Mouse (Mus musculus) heart, postnatal 14 days (tissue): ENCODE results near the gene Havcr1. TPM values are rescaled to one million over a fixed set of nuclear protein-coding genes. Genes with fewer than 3 reads are reported as not detected.
"Not testable (repeated sequence)": the region's sequence is repeated elsewhere in the genome, so short reads cannot be mapped to it uniquely, and the experiment has no call there.

Source experiments
- DNase-seq, 2 experiments: peaks; one replicate each; pipeline ENCODE4 v3.0.0; 2021 to 2022
- intact Hi-C: fragments of 180-260 bp; cut with DNase I; formaldehyde crosslinking; loops from one replicate; pipeline ENCODE4 v1.15.1; 2025
- long read RNA-seq, 2 experiments: library from polyadenylated mRNA; stranded (forward); transcript quantifications; one replicate each; pipeline ENCODE4 v2.0.0; 2021
- total RNA-seq, 2 experiments: library from RNA; stranded (reverse); gene quantifications; 2 replicates each; pipeline ENCODE4 v1.2.3; 2021

Havcr1 gene
- total RNA-seq = not detected
- long read RNA-seq, experiment 1 = 0 reads
- long read RNA-seq, experiment 2 = 0 reads

DNA sequence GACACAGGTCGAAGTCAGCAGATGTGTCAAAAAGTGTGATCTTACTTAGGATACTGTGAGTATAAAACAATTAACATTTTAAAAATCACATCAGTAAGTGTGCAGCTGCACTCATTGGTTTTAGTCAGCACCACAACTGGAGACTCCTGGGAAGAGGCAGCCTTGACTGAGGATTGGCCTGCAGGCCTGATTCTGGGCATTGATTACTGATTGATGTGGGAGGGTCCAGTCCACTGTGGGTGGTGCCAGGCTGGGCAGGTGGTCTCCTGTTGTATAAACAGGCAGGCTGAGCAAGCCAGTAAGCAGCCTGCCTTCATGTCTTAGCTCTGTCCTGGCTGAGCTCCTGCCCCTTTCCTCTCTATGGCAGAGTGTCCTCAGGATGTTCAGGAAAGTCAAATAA, at the start of gene Havcr1:
Gene Havcr1, plus strand, starts transcription at position 5 of the 400 bp plus-strand sequence.
- intact Hi-C loops, DNase-seq: not testable (repeated sequence)

DNA sequence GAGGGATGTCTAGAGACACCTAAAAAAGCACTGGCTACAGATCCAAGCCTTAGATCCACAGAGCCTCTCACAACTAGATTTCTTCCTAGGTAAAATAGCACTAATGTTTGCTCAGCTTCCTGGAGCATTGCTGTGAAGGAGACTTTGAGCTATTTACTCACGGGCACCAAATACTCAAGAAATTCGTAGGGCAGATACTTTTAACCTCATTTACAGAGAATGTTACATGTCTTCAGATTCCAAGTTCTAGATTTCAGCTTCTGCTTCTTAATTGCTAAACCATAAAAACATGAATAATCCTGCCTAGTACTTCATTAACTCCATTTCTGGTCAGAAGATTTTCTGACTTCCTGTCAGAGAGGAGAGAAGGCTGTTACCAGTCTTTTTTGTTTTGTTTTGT, 44.7 kb upstream of the Havcr1 start:
- intact Hi-C loops = no loop called here
- DNase-seq = no peak

DNA sequence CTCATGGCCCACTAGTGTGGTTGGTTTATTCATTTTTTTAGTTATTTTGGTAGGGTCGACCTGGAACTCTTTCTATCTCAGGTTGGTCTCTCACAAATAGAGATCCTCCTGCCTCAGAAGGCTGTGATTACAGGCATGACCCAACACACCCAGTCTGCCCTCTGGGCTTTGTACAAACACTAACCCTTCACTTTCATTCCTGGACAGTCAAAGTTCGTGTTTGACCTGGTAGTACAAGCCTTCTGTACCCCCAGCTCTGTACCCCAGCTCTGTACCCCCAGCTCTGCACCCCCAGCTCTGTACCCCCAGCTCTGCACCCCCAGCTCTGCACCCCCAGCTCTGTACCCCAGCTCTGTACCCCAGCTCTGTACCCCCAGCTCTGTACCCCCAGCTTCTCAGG, 39.0 kb upstream of the Havcr1 start:
- DNase-seq, intact Hi-C loops: not testable (repeated sequence)

DNA sequence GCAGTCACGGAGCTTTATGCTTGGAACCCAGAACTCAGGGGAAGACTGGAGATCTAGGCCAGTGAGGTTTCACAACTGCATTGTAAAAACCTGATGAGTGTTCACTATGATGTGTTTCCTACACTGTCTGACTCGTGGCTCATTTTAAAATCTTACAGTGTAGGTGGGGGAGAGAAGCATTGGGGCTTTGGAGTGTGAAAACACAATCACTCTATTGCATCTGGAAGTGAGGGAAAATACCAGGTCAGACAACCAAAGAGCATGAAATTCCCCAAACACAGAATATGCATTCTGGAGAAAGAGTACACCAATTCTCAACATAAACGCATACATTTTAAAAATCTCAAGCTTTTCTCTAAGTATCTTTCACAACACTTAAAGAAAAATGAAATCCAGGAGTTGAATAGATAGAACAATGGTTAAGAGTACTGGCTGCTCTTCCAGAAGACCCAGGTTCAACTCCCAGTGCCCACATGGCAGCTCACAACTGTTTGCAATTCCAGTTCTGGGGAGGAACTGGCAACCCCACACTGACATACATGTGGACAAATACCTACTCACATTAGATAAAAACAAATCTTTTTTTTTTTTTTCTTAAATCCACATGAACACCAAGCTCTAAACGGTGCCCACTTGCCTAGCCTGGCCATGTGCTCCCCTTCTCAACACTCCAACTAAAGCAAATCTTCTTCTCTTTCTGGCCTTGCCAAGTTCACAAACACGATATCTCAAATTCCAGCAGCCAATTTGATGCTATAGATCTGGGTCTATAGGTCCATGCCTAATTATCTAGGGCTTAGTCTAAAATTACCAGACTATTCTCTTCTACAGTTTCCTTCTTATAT, 37.2 kb upstream of the Havcr1 start:
- intact Hi-C loops = no loop called here
- no peak for DNase-seq

DNA sequence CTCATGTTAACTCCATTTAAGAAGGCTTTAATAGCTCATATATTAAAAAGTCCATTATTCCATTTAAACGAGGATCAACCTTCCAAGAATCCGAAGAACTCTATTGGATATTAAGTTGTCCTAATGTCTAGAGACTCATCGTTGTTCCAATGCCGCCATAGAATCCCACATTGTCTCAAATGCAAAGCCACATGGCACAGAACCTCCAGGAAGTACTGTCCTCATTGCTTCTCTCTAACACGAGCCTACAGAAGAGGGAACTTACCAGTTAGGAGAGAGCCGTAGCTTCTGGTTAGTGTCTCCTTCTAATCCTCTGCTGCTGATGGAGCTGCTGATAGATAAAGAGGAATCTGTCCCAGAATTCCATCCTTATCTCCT, 36.6 kb upstream of the Havcr1 start:
- DNase-seq = no peak
- intact Hi-C loops = no loop called here

DNA sequence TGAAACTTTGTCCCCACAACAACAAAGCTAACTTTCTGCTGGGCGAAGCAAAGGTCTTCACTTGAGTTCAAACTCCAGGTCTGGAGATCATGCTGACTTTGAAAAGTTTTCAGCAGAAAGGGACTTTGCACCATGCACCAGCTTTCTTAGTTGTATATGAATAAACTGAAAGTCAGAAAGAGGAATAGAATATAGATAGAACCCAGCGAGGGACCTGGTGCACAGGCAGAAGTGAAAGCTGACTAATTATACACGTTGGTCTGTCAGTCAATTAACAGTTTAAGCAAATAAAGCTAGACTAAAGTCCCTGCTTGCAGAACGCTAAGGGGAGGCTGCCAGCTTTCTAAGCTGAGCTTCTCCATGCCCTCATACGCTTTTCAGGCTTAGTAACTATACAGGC, 36.0 kb upstream of the Havcr1 start:
- no peak for DNase-seq
- intact Hi-C loops = no loop called here

DNA sequence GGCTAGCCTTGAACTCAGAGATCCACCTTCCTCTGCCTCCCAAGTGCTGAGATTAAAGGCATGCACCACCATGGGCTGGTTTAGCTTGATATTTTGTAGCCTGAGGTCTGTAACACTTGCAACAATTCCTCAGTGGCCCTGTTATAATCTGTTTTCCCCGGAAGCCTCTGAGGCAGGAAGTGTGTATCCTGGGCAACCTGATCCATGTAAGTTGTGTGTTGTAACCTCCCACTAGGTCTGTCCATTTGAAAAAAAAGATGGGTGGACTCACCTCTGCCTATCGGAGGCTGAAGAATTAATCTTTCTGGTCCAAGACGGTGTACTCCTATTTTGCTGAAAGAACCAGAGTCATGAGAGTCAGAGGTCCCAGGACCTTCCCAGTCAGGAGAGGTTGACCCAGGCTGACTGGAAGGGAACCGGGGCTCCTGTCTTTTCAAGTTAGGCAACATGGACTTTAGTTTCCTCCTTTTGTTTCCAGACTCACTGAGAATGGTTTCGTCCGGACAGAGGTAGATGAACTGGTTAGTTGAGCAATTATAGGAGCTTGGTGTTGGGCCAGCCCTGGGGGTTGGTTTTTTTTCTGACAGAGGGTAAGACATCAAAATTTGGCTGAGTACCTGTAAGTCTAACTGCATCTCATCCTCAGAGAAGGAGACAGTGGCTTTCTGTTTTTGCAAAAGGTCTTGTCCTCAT, 28.1 kb upstream of the Havcr1 start, which contains the start of gene Timd2:
Gene Timd2, minus strand, starts transcription at position 398 of the 693 bp plus-strand sequence.
- intact Hi-C loops = no loop called here
- DNase-seq = no peak

DNA sequence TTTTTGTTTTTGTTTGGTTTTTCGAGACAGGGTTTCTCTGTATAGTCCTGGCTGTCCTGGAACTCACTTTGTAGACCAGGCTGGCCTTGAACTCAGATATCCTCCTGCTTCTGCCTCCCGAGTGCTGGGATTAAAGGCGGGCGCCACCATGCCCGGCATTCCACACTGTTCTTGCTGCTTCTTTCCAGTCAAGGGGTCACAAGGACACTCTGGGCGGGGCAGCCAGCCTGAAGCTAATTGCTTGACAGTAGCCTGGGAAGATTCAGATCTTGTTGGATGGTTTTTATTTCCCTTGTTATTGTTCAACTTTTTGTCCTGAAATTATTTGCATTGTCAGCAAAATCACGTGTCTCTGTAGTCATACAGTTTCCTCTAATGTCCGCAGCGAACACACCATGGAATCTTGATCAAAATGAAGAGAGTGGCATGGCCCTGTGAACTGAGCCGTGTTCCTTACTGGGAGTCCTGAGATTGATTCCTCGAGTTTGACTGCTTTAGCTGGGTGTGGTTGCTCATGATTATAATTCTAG, 3.3 kb upstream of the Havcr1 start:
- no peak for DNase-seq
- intact Hi-C loops = no loop called here

DNA sequence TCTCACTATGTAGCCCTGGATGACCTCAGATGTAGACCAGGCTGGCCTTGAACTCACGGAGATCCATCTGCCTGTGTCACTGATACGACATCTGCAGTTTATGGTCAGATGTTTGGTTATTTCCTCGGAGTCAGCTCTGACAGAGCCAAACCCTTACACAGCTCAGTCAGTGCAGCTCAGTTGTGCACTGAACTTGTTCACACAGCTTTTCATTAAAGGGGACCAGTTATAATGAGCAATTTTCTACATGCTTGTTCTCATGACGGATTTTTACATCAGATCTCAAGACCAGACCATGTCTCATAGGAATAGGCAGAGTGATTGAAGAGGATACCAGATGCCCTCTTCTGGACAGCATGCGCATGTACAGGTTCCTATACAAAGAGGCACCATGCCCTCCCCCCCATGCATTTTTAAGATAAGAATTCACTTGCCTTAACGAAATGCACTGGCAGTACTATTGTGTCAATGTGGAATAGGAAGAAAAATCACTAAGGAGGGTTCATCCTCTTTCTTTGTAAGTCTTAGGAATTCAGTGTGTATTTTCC, 1.6 kb upstream of the Havcr1 start:
- DNase-seq = no peak
- intact Hi-C loops = no loop called here

DNA sequence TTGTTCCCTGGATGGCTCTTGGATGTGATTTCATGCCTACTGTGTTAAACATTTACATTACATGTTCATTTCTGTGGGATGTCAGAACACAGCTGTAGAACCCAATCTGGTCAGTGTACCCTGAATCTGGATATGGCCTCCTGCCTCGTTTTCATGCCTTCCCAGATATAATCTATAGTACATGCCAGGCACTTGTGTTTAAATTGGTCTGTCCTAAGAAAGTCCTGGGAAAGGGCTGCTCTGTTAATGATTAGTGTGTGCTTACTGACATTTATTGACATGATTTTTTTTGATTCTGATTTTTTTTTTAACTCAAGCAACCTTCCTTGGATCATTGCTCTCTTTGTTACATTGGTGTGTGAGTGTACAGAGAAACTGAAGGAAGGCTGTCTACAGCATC, 263 bp upstream of the Havcr1 start:
- intact Hi-C loops = no loop called here
- DNase-seq = no peak

DNA sequence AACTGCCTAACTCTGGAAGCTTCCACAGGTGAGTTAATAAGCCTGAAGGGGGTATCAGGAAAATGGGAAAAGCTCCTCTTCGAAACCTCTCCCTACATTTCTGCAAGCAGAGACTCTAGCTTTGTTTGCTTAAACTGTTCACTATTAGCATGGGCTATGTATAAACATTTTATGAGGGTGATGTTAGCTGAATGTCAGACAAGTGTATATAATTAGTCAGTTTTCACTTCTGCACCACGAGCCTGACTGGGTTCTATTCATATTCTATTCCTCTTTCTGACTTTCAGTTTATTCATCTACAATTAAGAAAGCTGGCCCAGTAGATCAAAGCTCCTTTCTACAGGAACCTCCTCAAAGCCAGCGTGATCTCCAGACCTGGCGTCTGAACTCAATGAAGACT, 4.6 kb downstream of the Havcr1 start:
- DNase-seq = no peak
- intact Hi-C loops = no loop called here

DNA sequence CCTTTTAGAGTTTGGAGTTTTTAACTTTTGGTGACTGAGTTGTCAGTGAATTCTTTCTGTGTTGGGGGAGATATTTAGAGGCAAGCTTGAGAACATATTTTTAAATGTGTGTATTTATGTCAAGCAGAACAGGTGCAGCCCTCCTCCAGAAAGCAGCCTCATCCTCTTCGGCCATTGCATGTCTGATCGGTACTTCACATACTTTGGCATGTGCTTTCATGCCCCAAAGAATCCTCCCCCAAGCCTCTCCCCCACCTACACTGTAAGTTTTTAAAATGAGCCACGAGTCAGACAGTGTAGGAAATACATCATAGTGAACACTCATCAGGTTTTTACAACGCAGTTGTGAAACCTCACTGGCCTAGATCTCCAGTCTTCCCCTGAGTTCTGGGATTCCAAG, 6.0 kb downstream of the Havcr1 start:
- intact Hi-C loops = no loop called here
- no peak for DNase-seq

DNA sequence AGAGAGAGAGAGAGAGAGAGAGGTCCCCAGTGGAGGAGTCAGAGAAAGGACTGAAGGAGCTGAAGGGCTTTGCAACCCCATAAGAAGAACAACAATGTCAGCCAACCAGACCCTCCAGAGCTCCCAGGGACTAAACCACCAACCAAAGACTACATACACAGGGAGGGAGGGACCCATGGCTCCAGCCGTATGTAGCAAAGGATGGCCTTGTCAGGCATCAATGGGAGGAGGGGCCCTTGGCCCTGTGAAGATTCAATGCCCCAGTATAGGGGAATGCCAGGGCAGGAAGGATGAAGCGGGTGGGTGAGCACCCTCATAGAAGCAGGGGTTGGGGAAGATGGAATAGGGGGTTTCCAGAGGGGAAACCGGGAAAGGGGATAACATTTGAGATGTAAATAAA, 6.8 kb downstream of the Havcr1 start:
- intact Hi-C loops = no loop called here
- DNase-seq = no peak

DNA sequence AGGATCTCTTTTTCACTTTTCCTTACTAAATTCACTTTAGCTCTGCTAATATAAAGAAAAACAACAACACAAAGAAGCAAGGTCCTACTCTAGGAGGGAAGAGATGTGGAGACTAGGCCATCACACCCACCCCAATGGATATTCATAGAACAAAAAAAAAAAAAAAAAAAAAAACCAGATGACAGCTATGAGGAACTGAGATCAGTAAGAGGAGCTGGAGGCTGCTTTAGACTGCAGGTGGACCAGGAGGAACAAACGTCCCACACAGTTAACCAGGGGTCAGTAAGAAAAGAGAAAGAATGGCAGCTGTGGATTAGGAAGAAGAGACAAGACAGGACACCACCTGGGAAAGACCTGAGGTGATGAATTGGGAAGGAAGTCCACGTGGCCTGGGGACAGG, 13.1 kb downstream of the Havcr1 start:
- intact Hi-C loops = no loop called here

DNA sequence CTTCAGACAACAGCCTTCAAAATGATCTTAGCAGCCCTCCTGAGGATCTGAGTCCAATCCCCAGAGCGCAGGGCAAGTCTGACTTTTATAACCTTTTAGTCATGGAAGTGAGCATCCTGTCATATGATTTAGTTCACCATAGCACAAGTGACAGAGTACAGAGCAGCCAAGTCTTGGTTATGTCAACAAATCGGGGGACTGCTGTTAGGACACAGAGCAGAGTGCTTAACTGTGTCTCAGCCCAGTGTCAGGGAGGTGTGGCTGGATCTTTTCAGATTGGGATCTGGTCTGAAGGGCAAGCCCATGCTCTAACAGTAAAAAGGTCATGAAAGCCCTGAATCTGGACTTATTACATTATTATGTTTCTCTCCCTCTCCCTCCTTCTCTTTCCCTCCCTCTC, 18.8 kb downstream of the Havcr1 start:
- intact Hi-C loops = no loop called here

More for the DNA sequence above, 13.1 kb downstream of the Havcr1 start:
- no peak for DNase-seq

DNA sequence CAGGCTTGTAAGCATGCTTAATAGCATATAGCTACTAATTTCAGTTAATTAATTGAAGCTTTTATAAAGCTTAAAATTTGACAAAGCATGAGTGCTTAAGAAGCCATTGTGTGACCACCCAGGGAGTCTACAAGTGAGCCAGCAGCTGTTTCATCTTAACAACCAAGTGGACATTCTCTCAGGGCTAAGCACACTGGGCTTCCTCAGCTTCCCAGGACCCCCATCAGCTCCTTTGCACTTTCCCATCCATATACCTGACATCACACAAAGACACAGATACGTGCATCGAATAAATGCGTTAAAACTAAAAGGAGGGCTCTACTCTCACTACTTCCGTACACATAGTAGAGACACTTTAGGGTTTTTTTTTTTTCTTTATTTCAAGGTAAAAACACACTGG, 19.8 kb downstream of the Havcr1 start:
- intact Hi-C loops = no loop called here
- no peak for DNase-seq

More for the DNA sequence above, 18.8 kb downstream of the Havcr1 start:
- DNase-seq = no peak

DNA sequence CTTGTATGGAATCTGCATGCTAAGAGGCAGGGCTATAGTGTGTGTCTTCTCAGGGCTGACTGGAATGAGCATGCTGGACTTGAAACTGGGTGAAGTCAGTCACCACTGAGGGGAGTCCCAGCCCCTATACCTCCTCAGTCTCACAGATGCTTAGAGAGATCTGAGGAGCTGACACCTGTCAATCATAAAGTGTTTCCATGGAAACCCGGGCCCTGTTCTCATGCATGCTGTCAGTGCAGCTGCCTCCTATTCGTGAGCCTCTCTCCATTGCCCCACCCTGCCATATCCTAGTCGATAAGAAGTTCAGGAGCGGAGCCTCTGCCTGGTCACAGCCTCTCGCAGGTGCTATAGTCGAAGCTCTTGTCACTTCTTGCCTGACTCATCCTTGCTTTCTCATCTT, 20.8 kb downstream of the Havcr1 start:
- intact Hi-C loops, DNase-seq: not testable (repeated sequence)

DNA sequence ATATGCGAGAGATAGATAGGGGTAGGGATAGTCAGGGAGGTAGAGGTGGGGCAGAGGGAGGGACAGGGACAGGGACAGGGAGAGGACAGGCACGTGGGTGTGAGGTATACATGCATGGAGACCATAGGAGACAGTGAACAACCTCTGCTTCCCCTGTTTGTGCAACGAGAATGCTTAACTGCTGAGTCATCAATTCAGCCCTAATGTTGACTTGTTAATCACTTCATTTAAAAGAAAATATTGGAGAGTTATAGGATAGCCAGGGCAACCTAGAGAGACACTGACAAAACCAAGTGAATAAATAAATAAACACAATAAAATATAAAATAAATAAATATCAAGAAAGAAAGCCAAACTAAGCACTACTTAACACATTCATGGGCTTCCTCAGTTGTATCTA, 42.0 kb downstream of the Havcr1 start:
- intact Hi-C loops = no loop called here
- DNase-seq = no peak

DNA sequence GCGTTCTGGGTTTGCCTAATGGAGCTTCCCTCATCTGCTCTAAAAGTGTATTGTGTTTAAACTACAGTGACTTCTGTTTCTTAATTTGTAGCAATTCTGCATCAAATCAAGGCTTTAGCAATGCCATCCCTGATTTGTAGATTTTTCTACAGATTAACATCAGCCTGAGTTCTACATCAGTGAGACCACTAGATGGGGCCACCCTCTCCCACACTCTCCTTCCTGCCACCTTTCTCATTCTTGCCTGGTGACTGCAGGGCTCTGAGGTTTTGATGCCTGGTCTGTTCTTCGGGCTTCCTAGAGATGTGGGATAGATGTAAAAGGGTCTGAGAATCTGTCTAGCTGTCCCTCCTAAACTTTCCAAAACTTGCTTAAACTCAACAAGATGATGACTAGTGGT, 44.9 kb downstream of the Havcr1 start:
- intact Hi-C loops = no loop called here
- no peak for DNase-seq

DNA sequence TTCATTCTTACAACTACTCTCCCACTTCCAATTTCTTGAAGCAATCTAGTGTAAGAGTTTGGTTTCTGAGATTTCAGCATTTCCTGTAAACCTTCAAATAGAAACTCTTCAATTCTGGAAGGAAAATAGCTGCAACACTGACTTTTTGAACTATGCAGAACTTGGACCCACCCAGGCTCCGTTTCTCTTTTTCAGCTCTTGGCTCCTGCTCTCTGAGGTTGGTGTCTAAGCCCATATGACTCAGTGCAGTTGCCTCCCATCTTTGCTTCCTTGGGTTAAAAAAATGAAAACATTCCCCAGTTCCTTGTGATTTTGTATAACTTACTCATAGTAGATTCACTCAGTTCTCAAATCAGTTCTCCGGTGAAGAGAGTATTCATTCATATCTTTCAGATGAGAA, 69.6 kb downstream of the Havcr1 start:
- intact Hi-C loops = no loop called here
- no peak for DNase-seq

DNA sequence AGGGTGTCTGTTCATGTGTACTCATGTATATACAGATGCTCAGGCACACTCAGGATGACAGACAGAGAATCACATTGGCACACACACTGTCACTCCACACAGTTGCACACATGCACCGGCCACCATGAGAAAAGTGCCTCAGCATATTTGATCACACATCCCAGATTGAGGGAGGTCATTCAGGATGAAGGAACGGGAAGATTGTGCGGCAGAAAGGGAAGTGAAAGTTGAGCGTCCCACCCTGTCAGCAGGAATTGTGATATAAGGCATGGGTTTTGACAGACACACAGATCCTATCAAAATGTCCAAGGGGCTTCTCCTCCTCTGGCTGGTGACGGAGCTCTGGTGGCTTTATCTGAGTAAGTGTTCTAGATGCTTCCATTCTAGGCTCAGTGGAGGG, 75.6 kb downstream of the Havcr1 start, which contains the start of gene Timd4:
Gene Timd4, plus strand, starts transcription at position 290 of the 400 bp plus-strand sequence.
- intact Hi-C loops = no loop called here
- peak in 1 of 2 experiments; percentile 1 for DNase-seq
